In genomic region chr1:58444691-58445090, GRCm38 (mm10) we compare ENCODE assay signal across 8 mouse cellular contexts. TPM values are rescaled to one million over a fixed set of nuclear protein-coding genes. Genes with fewer than 3 reads are reported as not detected.
A peak's percentile ranks its signal among the peaks of the same experiment; 100 is the strongest.
DNase-seq lines count a peak whose midpoint lies in the region; ATAC-seq lines count a peak whose summit lies in the region.

No protein-coding gene starts in this region.

- no peak for ATAC-seq in heart, embryonic 11.5 days (replicated peaks; ENCODE audit: insufficient number of reproducible peaks, low FRiP score, low TSS enrichment)
- no peak for ATAC-seq in forebrain, embryonic 12.5 days (ENCODE audit: low FRiP score)
- ATAC-seq in liver, embryonic 15.5 days (ENCODE audit: insufficient read depth): no peak

- peaks cover 3% of the 10 kb centered on the region for H3K36me3 ChIP-seq in heart, embryonic 11.5 days (ENCODE audit: control insufficient read depth, insufficient read depth, low read length)
- peaks cover 36% of the 10 kb centered on the region for H3K36me3 ChIP-seq in forebrain, embryonic 12.5 days (replicated peaks)
- peaks cover 30% of the 10 kb centered on the region for H3K36me3 ChIP-seq in liver, embryonic 15.5 days (replicated peaks)

- peak overlapping the region; percentile 90 for H3K9ac ChIP-seq in heart, embryonic 11.5 days (ENCODE audit: low read depth, low read length)
- peak overlapping the region; percentile 79 for H3K9ac ChIP-seq in forebrain, embryonic 12.5 days
- H3K9ac ChIP-seq in liver, embryonic 15.5 days: peak overlapping the region; percentile 72

- H3K4me3 ChIP-seq in heart, embryonic 11.5 days (ENCODE audit: low read depth, low read length): peak overlapping the region; percentile 77
- peak overlapping the region; percentile 66 for H3K4me3 ChIP-seq in forebrain, embryonic 12.5 days (replicated peaks)
- peak overlapping the region; percentile 76 for H3K4me3 ChIP-seq in liver, embryonic 15.5 days (replicated peaks)

- no peaks in the 10 kb centered on the region for H3K27me3 ChIP-seq in heart, embryonic 11.5 days (ENCODE audit: control insufficient read depth, insufficient read depth, low read length)
- no peaks in the 10 kb centered on the region for H3K27me3 ChIP-seq in forebrain, embryonic 12.5 days
- H3K27me3 ChIP-seq in liver, embryonic 15.5 days: no peaks in the 10 kb centered on the region

- DNase-seq in heart, adult 11 months: no peak
- peak; percentile 32 for DNase-seq in CD4-positive helper T cell, adult 2 months (ENCODE audit: low read depth, low spot score)
- no peak for DNase-seq in layer of hippocampus, postnatal 25 days (ENCODE audit: extremely low spot score in 1 of 2, low spot score in 1 of 2)
- DNase-seq in adrenal gland, postnatal 4 days (ENCODE audit: low spot score in 2 of 2): no peak
- no peak for DNase-seq in layer of hippocampus, adult 9-11 months

- no peaks in the 10 kb centered on the region for H3K9me3 ChIP-seq in heart, embryonic 11.5 days (replicated peaks; ENCODE audit: control insufficient read depth, low read length)
- H3K9me3 ChIP-seq in forebrain, embryonic 12.5 days: no peaks in the 10 kb centered on the region
- no peaks in the 10 kb centered on the region for H3K9me3 ChIP-seq in liver, embryonic 15.5 days (replicated peaks)

- H3K4me1 ChIP-seq in heart, embryonic 11.5 days (ENCODE audit: control insufficient read depth, insufficient read depth, low read length): peaks cover 7% of the 10 kb centered on the region
- H3K4me1 ChIP-seq in forebrain, embryonic 12.5 days: peaks cover 26% of the 10 kb centered on the region
- H3K4me1 ChIP-seq in liver, embryonic 15.5 days (replicated peaks): peaks cover 25% of the 10 kb centered on the region

- peak overlapping the region; percentile 89 for H3K27ac ChIP-seq in heart, embryonic 11.5 days (ENCODE audit: low read depth, low read length)
- H3K27ac ChIP-seq in forebrain, embryonic 12.5 days: peak overlapping the region; percentile 88
- H3K27ac ChIP-seq in liver, embryonic 15.5 days (replicated peaks): peak overlapping the region; percentile 85

- H3K4me2 ChIP-seq in heart, embryonic 11.5 days: peak overlapping the region; percentile 80
- peak overlapping the region; percentile 64 for H3K4me2 ChIP-seq in forebrain, embryonic 12.5 days
- peak overlapping the region; percentile 86 for H3K4me2 ChIP-seq in liver, embryonic 15.5 days

- WGBS in heart, embryonic 11.5 days (ENCODE audit: insufficient replicate concordance): 10% methylated on average over 10 of the region's 10 CpGs
- 12% methylated on average over 10 of the region's 10 CpGs for WGBS in forebrain, embryonic 12.5 days
- 6% methylated on average over 10 of the region's 10 CpGs for WGBS in liver, embryonic 15.5 days (ENCODE audit: insufficient replicate concordance)

RNA-seq across cellular contexts. Expression of gene Nif3l1, which starts 0.3 kb away (rescaled TPM):
- polyA plus RNA-seq in heart, embryonic 11.5 days (2014; fragmentation: Nextera tagmentation; extraction: Ambion mirVana): 35.0 and 36.4 TPM in 2 replicates
- polyA plus RNA-seq in forebrain, embryonic 12.5 days (2016; fragmentation: Nextera tagmentation; extraction: Ambion mirVana): 57.9 and 65.0 TPM in 2 replicates
- 13.2 and 13.9 TPM in 2 replicates for polyA plus RNA-seq in liver, embryonic 15.5 days (2015; fragmentation: Nextera tagmentation; extraction: Ambion mirVana)
- 10 to 100 TPM; 22.1 to 22.7 TPM for total RNA-seq in layer of hippocampus, postnatal 25 days (2021)
- total RNA-seq in adrenal gland, postnatal 4 days (2021): 10 to 100 TPM; 19.0 to 21.2 TPM

RNA-seq across cellular contexts. Expression of gene Ppil3, which starts 0.6 kb away (rescaled TPM):
- 36.5 and 37.1 TPM in 2 replicates for polyA plus RNA-seq in heart, embryonic 11.5 days (2014; fragmentation: Nextera tagmentation; extraction: Ambion mirVana)
- 47.5 and 49.4 TPM in 2 replicates for polyA plus RNA-seq in forebrain, embryonic 12.5 days (2016; fragmentation: Nextera tagmentation; extraction: Ambion mirVana)
- polyA plus RNA-seq in liver, embryonic 15.5 days (2015; fragmentation: Nextera tagmentation; extraction: Ambion mirVana): 20.3 and 20.5 TPM in 2 replicates
- total RNA-seq in layer of hippocampus, postnatal 25 days (2021): 10 to 100 TPM; 26.8 to 27.3 TPM
- total RNA-seq in adrenal gland, postnatal 4 days (2021): 10 to 100 TPM; 35.1 to 37.5 TPM

RNA-seq across cellular contexts. Expression of gene Clk1, which starts 20.8 kb away (rescaled TPM):
- polyA plus RNA-seq in heart, embryonic 11.5 days (2014; fragmentation: Nextera tagmentation; extraction: Ambion mirVana): 134 and 148 TPM in 2 replicates
- 149 and 159 TPM in 2 replicates for polyA plus RNA-seq in forebrain, embryonic 12.5 days (2016; fragmentation: Nextera tagmentation; extraction: Ambion mirVana)
- polyA plus RNA-seq in liver, embryonic 15.5 days (2015; fragmentation: Nextera tagmentation; extraction: Ambion mirVana): 79.8 TPM in 2 replicates
- 100 to 1,000 TPM; 111 to 132 TPM for total RNA-seq in layer of hippocampus, postnatal 25 days (2021)
- total RNA-seq in adrenal gland, postnatal 4 days (2021): 100 to 1,000 TPM; 195 to 199 TPM

RNA-seq across cellular contexts. Expression of gene Bzw1, which starts 52.0 kb away (rescaled TPM):
- polyA plus RNA-seq in heart, embryonic 11.5 days (2014; fragmentation: Nextera tagmentation; extraction: Ambion mirVana): 274 and 298 TPM in 2 replicates
- polyA plus RNA-seq in forebrain, embryonic 12.5 days (2016; fragmentation: Nextera tagmentation; extraction: Ambion mirVana): 509 and 526 TPM in 2 replicates
- 110 and 123 TPM in 2 replicates for polyA plus RNA-seq in liver, embryonic 15.5 days (2015; fragmentation: Nextera tagmentation; extraction: Ambion mirVana)
- total RNA-seq in layer of hippocampus, postnatal 25 days (2021): 100 to 1,000 TPM; 124 to 131 TPM
- 100 to 1,000 TPM; 180 to 189 TPM for total RNA-seq in adrenal gland, postnatal 4 days (2021)
